Mouse (Mus musculus) mesoderm, embryonic 11.5 days (tissue): Measurements from ENCODE around the gene Afap1.

Experiments
- DNase-seq: peaks from one replicate; pipeline ENCODE4 v3.0.0-alpha.2; 2012; ENCODE audit warnings: low read depth, low spot score

Afap1 gene

DNA sequence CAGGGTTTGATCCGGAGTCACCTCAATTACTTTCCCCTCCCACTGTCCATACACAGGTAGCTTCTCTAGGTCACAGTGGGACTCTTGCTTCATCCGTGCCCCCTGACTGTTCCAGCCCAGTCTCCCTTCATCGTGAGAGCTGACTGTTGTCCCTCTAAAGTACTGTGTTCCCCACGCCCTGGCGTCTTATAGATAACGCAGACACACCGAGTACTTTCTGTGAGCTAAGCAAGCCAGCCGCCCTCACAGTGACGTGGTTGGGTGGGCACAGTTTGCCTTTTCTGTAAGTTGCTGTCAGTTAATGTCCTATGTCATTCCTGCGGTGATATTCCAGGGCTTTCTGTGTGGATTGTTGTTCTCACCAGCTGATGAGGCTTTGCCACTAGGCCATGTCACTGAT lies 39.9 kb downstream of the Afap1 start:
- no peak for DNase-seq

- no peak for DNase-seq
Observed at GRCm38 (mm10) chr5:35935939-35936338, 42.8 kb downstream of the Afap1 start.

- no peak for DNase-seq
Observed at GRCm38 (mm10) chr5:35938249-35939223, 45.4 kb downstream of the Afap1 start.

GRCm38 (mm10) chr5:35939958-35940357 lies 46.8 kb downstream of the Afap1 start:
- DNase-seq = no peak

GRCm38 (mm10) chr5:35943541-35943940 lies 50.4 kb downstream of the Afap1 start:
- no peak for DNase-seq

DNA sequence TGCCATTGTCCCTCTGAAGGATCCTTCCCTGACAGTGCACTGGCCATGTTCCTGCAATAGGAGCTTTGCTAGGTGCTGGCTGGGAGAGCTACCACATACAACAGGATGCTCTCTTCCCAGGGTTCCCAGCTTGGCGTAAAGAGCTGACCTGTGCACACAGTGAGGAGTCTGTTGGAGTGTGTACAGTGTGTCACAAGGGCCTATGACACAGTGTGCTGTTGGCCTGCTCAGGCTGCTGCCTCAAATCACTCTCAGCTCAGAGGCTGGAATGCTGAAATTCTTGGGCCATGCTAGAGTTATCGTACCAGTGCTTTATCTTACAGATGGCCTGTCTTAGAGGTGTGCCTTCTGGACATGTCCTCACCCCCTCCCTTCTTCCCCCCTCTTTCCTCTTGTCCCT lies 53.7 kb downstream of the Afap1 start:
- DNase-seq = no peak

DNA sequence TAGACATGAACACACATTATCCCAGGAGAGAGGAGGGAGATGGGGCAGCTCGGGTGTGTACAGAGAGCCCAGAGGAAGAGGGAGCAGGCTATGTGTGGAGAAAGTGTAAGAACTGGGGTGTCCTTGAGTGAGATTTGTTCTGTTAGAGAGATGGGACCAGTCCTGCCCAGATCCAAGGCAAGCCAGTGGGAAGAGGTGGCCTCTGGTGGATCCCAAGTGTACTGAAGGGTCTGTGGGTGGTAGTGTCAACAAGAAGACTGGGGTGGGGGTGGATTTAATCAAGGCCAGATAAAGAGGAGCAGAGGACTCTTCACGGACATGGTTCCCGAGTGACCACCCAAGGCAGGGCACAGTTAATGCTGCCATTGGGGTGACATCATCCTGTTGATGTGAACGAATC lies 54.3 kb downstream of the Afap1 start:
- no peak for DNase-seq

- DNase-seq = no peak
Observed at GRCm38 (mm10) chr5:35948225-35948975, 55.3 kb downstream of the Afap1 start.

- no peak for DNase-seq
Observed at GRCm38 (mm10) chr5:35949061-35949460, 55.9 kb downstream of the Afap1 start.

DNA sequence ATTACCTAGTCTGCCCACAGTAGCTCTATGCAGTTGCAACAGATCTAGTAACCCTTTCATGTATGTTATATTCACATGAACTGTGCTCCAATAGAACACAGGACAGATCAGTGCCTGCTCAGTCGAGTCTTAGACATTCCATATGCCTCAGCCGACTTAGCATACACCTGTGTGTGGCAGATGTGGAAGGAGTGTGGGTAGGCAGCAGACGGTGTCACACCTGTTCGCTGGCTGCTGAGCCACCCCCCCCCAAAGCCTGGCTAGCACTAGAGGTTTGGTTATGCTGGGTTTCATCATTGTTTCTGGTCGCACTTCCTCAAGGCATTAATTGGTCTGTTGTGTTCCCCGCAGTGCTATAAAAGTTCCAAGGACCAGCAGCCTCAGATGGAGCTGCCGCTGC lies 57.4 kb downstream of the Afap1 start:
- DNase-seq = no peak

- no peak for DNase-seq
Observed at GRCm38 (mm10) chr5:35954055-35954718, 61.1 kb downstream of the Afap1 start.

GRCm38 (mm10) chr5:35956268-35956667 lies 63.1 kb downstream of the Afap1 start:
- DNase-seq = no peak

- no peak for DNase-seq
Observed at GRCm38 (mm10) chr5:35958681-35959080, 65.6 kb downstream of the Afap1 start.

DNA sequence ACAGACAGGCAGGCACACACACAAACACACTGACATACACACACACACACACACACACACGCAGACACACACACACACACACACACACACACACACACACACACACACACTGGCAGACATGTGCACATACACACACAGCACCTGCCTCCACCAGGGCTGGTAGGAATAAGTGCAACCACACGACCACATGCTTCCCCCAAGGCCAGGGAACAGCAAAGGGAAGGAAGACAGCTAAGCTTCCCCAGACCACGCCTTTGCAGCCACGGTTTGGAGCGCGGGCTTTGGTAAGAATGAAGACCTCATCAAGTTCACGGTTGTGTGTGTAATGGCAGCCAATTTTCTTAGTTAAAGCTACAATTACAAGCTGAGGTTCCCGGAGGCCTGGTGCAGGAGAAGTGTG lies 67.0 kb downstream of the Afap1 start:
- DNase-seq = no peak

- DNase-seq = no peak
Observed at GRCm38 (mm10) chr5:35961271-35961670, 68.2 kb downstream of the Afap1 start.

DNA sequence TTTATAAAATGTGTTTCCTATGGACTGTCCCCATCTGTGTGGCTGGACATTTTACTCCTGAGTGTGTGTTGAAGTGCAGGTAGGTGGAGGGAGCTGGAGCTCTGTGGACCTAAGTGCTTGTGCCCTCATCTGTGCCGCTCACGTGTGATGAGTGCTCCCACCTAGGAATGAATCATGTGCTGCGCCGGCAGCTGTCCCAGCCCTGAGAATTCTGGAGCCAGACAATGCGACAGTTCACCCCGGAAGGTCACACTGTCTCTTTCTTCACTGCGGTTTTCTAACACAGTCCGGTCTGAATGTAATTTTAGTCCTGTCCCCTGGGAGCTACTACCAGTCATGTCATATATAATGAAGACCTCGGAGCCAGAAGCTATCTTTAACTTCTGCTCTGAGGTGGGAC lies 70.5 kb downstream of the Afap1 start:
- DNase-seq = no peak

- DNase-seq = peak; percentile 47
Observed at GRCm38 (mm10) chr5:35965036-35965435, 71.9 kb downstream of the Afap1 start.

DNA sequence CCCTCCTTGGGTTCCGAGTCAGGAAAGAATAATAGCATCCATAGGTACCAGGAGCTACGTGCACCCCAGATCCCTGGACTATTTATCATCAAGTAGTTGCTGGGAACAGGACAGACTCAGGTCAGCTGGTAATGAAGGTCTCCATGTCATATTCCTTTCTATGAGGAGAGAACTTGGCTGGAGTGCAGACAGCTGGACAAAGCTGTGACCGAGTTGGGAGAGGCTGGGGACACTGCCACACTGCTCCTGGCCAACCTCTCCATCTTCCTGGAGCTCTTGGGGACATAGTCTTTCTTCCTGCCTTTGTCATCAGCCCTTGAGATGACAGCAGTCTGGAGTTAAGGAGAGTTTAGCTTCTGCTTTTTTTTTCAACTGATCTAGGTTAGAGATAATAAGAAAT lies 76.7 kb downstream of the Afap1 start:
- DNase-seq = no peak

DNA sequence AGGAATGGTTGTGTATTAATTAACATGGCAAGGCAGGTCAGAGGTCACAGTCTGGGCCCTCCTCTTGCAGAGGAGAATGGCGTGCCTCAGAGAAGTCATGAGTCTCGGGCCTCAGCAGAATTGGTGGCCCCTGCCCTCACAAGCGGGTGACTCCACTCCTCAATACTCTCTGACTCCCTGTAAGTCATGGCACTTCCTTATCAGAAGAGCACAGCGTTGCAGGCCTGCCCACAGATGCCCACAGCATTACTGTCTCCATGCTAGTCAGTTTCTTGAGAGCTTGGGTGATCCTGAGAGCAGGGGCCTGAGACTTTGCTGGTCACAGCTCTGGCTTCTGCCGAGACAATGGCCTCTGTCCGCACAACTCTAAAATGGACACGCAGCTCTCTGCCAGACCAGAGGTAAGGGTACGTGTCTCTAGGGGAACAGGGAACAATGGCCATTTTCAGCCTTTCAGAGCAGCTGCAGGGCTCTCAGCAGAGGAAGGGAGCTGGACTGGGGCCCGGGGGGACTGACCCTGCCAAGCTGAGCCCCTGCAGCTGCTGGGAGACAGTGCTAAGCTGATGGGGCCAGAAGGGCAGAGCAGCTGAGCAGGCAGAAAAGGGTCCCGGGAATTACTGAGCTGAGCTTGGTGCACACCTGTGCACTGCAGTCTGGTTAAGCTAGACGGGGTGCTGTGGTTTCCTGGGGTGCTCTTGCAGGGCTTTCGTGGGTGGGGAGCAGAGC lies 77.4 kb downstream of the Afap1 start:
- peak; percentile 30 for DNase-seq

GRCm38 (mm10) chr5:35971841-35972578 lies 78.9 kb downstream of the Afap1 start:
- DNase-seq = peak; percentile 84

GRCm38 (mm10) chr5:35972739-35973138 lies 79.6 kb downstream of the Afap1 start:
- DNase-seq = no peak
